Mouse (Mus musculus) lung, postnatal 0 days (tissue): Measurements from ENCODE around the gene Exosc5.

Experiments used
- CTCF ChIP-seq: IDR thresholded peaks from 2 replicates; pipeline ENCODE4 v1.5.1; 2016; ENCODE audit warnings: antibody characterized with exemption, mild to moderate bottlenecking
- EP300 ChIP-seq: IDR thresholded peaks from 2 replicates; pipeline ENCODE4 v1.6.1; 2016; ENCODE audit warnings: antibody characterized with exemption, mild to moderate bottlenecking, control low read depth

DNA sequence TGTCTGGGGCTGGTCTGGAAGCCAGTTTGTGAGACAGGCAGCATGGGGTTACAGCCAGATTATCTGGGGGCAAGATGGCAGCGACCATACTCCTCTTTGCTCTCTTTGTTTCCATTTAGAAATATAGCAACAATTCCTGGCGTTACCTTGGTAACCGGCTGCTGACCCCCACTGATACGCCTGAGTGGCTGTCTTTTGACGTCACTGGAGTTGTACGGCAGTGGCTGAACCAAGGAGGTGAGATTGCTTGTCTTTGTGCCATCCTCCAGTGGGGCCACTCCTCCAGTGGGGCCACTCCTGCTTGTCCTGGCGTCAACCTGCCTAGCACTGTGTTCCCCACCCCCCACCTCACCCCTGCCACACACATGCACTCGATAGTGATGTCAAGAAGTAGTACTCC is 35.1 kb downstream of the Exosc5 start:
- TF ChIP-seq CTCF (no peak), EP300 (no peak)
